Mouse (Mus musculus) heart, embryonic 13.5 days (tissue): ENCODE measurements around the gene Gm8024. TPM values are rescaled to one million over a fixed set of nuclear protein-coding genes. Genes with fewer than 3 reads are reported as not detected.
"Not testable (repeated sequence)": the region's sequence is repeated elsewhere in the genome, so short reads cannot be mapped to it uniquely, and the experiment has no call there.

Experiments
- ATAC-seq: fragments of 200-750 bp; cut with Nextera tagmentation; 2 replicates; pipeline ENCODE4 v1.8.0; 2017; ENCODE audit warnings: moderate TSS enrichment; ENCODE audit not compliant: insufficient number of reproducible peaks, low FRiP score, low TSS enrichment; ENCODE audit errors: extremely low read depth
- H3K27ac ChIP-seq: fragments of 300-500 bp; sonication (generic); replicated peaks from 2 replicates; pipeline ENCODE4 v1.5.1; 2015; ENCODE audit warnings: moderate library complexity, mild to moderate bottlenecking, inconsistent platforms
- H3K27me3 ChIP-seq: fragments of 300-500 bp; sonication (generic); replicated peaks from 2 replicates; pipeline ENCODE4 v1.6.1; 2015; ENCODE audit warnings: mild to moderate bottlenecking, inconsistent platforms
- H3K36me3 ChIP-seq: fragments of 300-500 bp; sonication (generic); 2 replicates; pipeline ENCODE4 v1.6.1; 2015; ENCODE audit warnings: mild to moderate bottlenecking, inconsistent platforms
- H3K4me1 ChIP-seq: fragments of 300-500 bp; sonication (generic); 2 replicates; pipeline ENCODE4 v1.6.1; 2015; ENCODE audit warnings: inconsistent platforms
- H3K4me2 ChIP-seq: fragments of 300-500 bp; sonication (generic); 2 replicates; pipeline ENCODE4 v1.6.1; 2015; ENCODE audit warnings: inconsistent platforms, mild to moderate bottlenecking, moderate library complexity
- H3K4me3 ChIP-seq: fragments of 300-500 bp; sonication (generic); 2 replicates; pipeline ENCODE4 v1.5.1; 2015; ENCODE audit warnings: moderate library complexity, mild to moderate bottlenecking, inconsistent platforms
- H3K9ac ChIP-seq: fragments of 300-500 bp; sonication (generic); 2 replicates; pipeline ENCODE4 v1.6.1; 2015; ENCODE audit warnings: inconsistent platforms, mild to moderate bottlenecking, moderate library complexity
- H3K9me3 ChIP-seq: fragments of 300-500 bp; sonication (generic); 2 replicates; pipeline ENCODE4 v1.6.1; 2016; ENCODE audit warnings: inconsistent platforms
- WGBS: fragments of 180-500 bp; shearing (Covaris S2); methylation state at CpG from one replicate; pipeline ENCODE4 v1.1.7; 2015; ENCODE audit warnings: mixed read lengths; 5-methylcytosine and 5-hydroxymethylcytosine counted together
- polyA plus RNA-seq: library from polyadenylated mRNA; unstranded; fragments of >200 nt; fragmentation: Nextera tagmentation; extraction: Ambion mirVana; gene quantifications from 2 replicates; pipeline ENCODE4 v1.2.1, GENCODE M21; 2015

Gm8024 gene
- not detected in 2 replicates for polyA plus RNA-seq

- H3K27me3 ChIP-seq, ATAC-seq, H3K9me3 ChIP-seq, H3K27ac ChIP-seq, H3K9ac ChIP-seq, H3K4me2 ChIP-seq, H3K4me3 ChIP-seq, H3K36me3 ChIP-seq, H3K4me1 ChIP-seq: not testable (repeated sequence)
- 86% methylated on average over 1 of the region's 3 CpGs for WGBS
Measured at GRCm38 (mm10) chr14:42524182-42524581, at the start of gene Gm8024. Gene Gm8024 (minus strand): TSS chr14:42524282.

GRCm38 (mm10) chr14:42543170-42543701 lies 19.2 kb upstream of the Gm8024 start:
- ATAC-seq, H3K4me2 ChIP-seq, H3K27ac ChIP-seq, H3K27me3 ChIP-seq, H3K36me3 ChIP-seq, H3K9ac ChIP-seq, H3K9me3 ChIP-seq, H3K4me1 ChIP-seq, H3K4me3 ChIP-seq: not testable (repeated sequence)
- WGBS, result 6% methylated on average over 28 of the region's 31 CpGs

GRCm38 (mm10) chr14:42542316-42543169 lies 18.5 kb upstream of the Gm8024 start:
- not testable (repeated sequence) for H3K4me3 ChIP-seq, H3K36me3 ChIP-seq, H3K4me2 ChIP-seq, H3K27me3 ChIP-seq, ATAC-seq, H3K27ac ChIP-seq, H3K4me1 ChIP-seq, H3K9ac ChIP-seq, H3K9me3 ChIP-seq
- 11% methylated on average over 23 of the region's 29 CpGs for WGBS

- H3K4me2 ChIP-seq, H3K27ac ChIP-seq, H3K27me3 ChIP-seq, H3K4me3 ChIP-seq, ATAC-seq, H3K36me3 ChIP-seq, H3K9me3 ChIP-seq, H3K9ac ChIP-seq, H3K4me1 ChIP-seq: not testable (repeated sequence)
- 60% methylated on average over 1 of the region's 3 CpGs for WGBS
Measured at GRCm38 (mm10) chr14:42502249-42502648, 21.8 kb downstream of the Gm8024 start, which contains the start of gene Gm8020. Gene Gm8020 (minus strand): TSS chr14:42502349.

Other genes with a start within 250 kb of the Gm8024 start
- not detected in 2 replicates for gene Gm9611, start 226.9 kb downstream of the Gm8024 start, polyA plus RNA-seq
- gene Gm7995, start 214.1 kb downstream of the Gm8024 start, polyA plus RNA-seq, result not detected in 2 replicates
- gene Gm8005, start 84.6 kb downstream of the Gm8024 start, polyA plus RNA-seq, result not detected in 2 replicates
- gene Gm8011, start 60.4 kb downstream of the Gm8024 start, polyA plus RNA-seq, result not detected in 2 replicates
- gene Gm8020, start 21.9 kb downstream of the Gm8024 start, polyA plus RNA-seq, result not detected in 2 replicates
- not detected in 2 replicates for gene Gm17124, start 75.6 kb upstream of the Gm8024 start, polyA plus RNA-seq
- not detected in 2 replicates for gene Gm3633, start 117.6 kb upstream of the Gm8024 start, polyA plus RNA-seq
- gene Gm10378, start 131.7 kb upstream of the Gm8024 start, polyA plus RNA-seq, result not detected in 2 replicates
- gene Gm3015, start 244.5 kb upstream of the Gm8024 start, polyA plus RNA-seq, result not detected in 2 replicates